Mouse (Mus musculus) cortical plate, adult 2 months (tissue): ENCODE measurements around the gene Dctn3. TPM values are rescaled to one million over a fixed set of nuclear protein-coding genes. Genes with fewer than 3 reads are reported as not detected.
"Not testable (repeated sequence)": the region's sequence is repeated elsewhere in the genome, so short reads cannot be mapped to it uniquely, and the experiment has no call there.

Source experiments
- H3K27ac ChIP-seq: fragments of 200-500 bp; 2 replicates; pipeline ENCODE4 v1.5.1; 2012; ENCODE audit warnings: low read length, control low read depth, inconsistent platforms; ENCODE audit not compliant: insufficient read depth
- H3K4me1 ChIP-seq: fragments of 200-500 bp; 2 replicates; pipeline ENCODE4 v1.6.1; 2011; ENCODE audit warnings: low read length; ENCODE audit not compliant: control insufficient read depth, insufficient read depth
- H3K4me3 ChIP-seq: fragments of 200-500 bp; 2 replicates; pipeline ENCODE4 v1.5.1; 2011; ENCODE audit warnings: mild to moderate bottlenecking, low read length, control low read depth; ENCODE audit not compliant: insufficient read depth
- CTCF ChIP-seq: fragments of 200-500 bp; IDR thresholded peaks from 2 replicates; pipeline ENCODE4 v1.5.1; 2011; ENCODE audit warnings: mild to moderate bottlenecking, control low read depth, low read length; ENCODE audit not compliant: insufficient read depth; ENCODE audit errors: extremely low read depth
- POLR2A ChIP-seq: fragments of 200-500 bp; IDR thresholded peaks from 2 replicates; pipeline ENCODE4 v1.6.1; 2011; ENCODE audit warnings: mild to moderate bottlenecking, low read length, control low read depth; ENCODE audit not compliant: insufficient read depth; ENCODE audit errors: extremely low read depth
- polyA plus RNA-seq: library from polyadenylated mRNA; depleted of rRNA; stranded (reverse); fragments of >200 nt; gene quantifications from 2 replicates; pipeline ENCODE4 v1.2.3, GENCODE M21; 2012

The Dctn3 gene
- polyA plus RNA-seq, 1 experiment = 205 TPM

DNA sequence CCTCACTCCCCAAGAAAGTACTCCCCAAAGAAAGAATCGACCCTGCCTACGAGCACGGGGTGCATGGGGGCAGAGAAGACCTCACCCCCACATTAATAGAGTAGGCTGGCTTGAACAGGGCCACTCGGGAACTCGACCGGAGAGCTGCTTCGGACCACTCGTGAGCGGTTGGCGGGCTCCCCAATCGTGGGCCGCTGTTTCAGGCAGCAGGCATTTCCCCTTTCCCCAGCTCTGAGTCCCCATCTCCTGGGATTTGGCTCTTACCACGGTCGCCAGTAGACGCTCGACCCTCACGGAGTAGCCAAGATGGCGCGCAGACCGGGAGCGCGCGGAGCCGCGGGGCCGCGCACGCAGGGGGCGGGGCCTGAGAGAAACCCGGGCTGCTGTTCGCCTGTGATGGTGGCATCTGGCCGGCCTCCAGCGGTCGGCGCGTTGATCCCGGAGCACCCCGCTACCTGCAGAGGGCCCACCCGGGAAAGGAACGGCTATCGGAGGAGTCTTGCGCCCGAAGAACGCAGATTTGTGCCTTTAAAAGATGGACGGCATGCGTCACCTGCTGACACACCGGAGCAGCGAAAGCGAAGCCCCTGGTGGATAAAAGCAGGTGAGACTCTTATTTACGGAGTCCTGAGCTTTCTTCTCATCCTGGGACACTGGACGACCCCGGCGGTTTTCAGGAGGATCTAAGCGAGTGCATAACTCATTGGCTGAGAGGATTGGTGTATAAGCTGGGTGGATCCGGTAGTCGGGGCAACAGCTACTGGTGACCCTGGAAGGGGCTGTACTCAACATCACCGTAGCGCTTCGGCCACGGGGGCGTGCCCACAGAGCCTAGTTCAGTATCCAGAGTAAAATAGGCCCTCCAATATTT lies 9.5 kb downstream of the Dctn3 start, which contains the start of gene Rpp25l:
Gene Rpp25l, minus strand, starts transcription at position 338 of the 871 bp plus-strand sequence.
- peak within 1 kb of the TSS; percentile 74 for H3K27ac ChIP-seq
- H3K4me1 ChIP-seq = peaks cover 4% of the 10 kb centered on the region; the same call in 1 of the 2 replicates
- peak within 1 kb of the TSS; percentile 85 for H3K4me3 ChIP-seq
- TF ChIP-seq POLR2A (peak; percentile 71; the same call in 1 of the 2 replicates), CTCF (no peak)

DNA sequence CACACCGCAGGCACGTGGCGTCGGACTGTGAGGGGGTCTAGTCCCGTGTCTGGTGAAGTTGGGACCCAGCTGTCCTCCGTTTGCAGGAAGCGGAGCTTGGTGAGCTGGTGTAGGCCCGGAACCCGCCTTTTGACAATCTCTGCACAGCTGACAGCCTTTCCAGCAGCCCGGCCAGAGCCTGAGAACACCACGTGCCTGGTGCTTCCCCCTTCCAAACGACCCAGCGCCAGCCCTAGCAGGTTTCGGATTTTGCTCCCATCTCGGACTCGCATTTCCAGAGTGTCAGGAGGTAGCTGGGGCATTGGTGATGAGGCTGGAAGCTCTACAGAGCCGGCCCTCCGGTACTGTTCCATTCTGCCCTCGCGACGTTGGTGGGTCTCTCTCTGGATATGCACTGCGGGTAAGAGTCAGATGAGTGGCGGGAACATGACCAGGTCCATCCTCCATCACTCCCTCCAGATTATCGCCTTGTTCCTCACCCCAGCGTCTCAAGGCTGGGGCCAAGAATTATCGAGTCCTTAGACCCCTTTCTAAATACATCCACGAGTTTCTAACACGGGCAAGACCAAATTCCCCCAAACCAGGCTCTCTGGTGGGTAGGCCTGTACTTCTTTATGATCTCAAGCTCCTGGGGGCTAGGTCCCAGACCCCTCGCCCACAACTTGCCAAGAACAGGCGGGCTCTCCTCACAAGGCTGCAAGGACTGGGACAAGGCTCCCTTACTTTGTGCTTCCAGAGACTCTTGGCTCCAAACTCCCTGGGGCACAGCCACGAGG lies 10.4 kb downstream of the Dctn3 start:
- H3K27ac ChIP-seq = no peak overlapping the region; the same call in 1 of the 2 replicates
- TF ChIP-seq CTCF = no peak
- no peak for TF ChIP-seq POLR2A
- peak overlapping the region; percentile 85 for H3K4me3 ChIP-seq
- H3K4me1 ChIP-seq = peaks cover 4% of the 10 kb centered on the region; the same call in 1 of the 2 replicates

DNA sequence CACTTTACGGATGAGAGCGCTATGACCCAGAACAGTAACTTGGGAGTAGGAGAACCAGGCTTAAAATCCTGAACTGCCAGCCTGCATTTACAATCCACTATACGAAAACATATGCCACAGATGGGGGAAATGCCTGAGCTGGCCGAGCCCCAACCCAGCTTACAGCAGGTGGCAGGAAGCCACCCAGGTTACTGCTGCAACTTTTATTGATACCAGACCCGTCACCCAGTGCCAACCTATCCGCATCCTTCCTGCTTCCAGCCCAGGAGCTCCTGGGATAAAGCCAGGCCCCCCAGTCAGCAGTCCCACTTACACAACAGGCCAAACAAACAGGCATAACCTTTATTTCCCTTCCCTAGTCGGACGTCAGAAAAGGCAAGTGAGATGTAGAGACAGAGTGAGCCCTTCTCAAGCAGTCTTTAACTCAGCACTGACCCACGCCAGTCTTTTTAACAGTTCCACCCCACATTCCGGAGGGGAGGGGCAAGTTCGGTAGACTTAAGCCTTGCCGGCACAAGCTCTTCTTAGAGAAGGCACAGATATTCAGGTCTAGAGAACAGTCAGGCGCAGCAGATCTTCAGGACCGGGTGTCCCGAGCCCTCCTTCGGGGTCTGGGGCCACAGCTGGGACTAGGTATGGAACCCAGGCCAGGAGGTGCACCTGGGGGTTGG lies 11.1 kb downstream of the Dctn3 start:
- Histone ChIP-seq H3K27ac (no peak overlapping the region), H3K4me3 (peak overlapping the region; percentile 85; the same call in 1 of the 2 replicates), H3K4me1 (peaks cover 6% of the 10 kb centered on the region; the same call in 1 of the 2 replicates)
- no peak for TF ChIP-seq CTCF
- TF ChIP-seq POLR2A = no peak

DNA sequence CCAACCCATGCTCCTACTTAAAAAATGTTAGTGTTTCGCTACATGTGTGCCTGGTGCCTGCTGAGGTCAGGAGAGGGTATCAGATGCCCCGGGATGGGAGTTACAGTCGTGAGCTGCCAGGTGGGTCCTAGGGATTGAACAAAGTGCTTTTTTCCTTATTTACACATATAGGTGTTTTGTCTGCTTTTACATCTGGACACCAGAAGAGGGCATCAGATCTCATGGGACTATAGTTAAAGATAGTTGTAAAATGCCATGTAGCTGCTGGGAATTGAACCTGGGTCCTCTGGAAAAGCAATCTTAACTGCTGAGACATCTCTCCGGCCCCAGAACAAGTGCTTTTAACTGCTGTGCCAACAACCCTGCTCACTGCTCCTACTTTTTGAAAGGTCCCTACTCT lies 12.7 kb downstream of the Dctn3 start:
- H3K27ac ChIP-seq = no peak overlapping the region
- peaks cover 7% of the 10 kb centered on the region; the same call in 1 of the 2 replicates for H3K4me1 ChIP-seq
- no peak for TF ChIP-seq POLR2A
- TF ChIP-seq CTCF = no peak
- H3K4me3 ChIP-seq = no peak overlapping the region

DNA sequence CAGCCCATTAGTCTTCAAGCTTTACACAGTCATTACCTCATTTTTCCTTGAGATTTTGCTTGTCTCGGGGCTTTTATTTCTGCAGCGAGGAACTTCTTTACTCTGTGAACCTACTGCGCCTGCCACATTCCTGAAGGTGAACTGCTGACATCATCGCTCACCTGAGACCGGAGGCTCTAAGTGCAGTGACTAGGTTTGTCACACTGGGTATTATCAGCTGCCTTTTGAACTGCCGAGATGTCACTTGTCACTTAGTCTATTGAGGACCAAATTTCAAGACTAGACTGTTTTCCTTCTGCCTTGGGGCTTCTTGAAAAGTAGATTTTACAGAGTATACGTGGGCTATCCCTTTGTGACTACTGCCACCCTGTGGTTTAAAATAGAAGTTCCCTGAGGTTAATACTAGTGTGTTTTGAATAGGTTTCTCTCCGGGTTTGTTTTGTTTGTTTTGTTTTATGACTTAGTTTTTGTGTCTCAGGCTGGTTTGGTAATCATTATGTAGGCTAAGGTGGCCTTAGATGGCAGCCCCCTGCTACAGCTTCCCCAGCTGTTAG lies 14.7 kb downstream of the Dctn3 start:
- TF ChIP-seq POLR2A = no peak
- TF ChIP-seq CTCF = peak; percentile 15; the same call in 1 of the 2 replicates
- peaks cover 7% of the 10 kb centered on the region; the same call in 1 of the 2 replicates for H3K4me1 ChIP-seq
- no peak overlapping the region for H3K27ac ChIP-seq
- no peak overlapping the region for H3K4me3 ChIP-seq

DNA sequence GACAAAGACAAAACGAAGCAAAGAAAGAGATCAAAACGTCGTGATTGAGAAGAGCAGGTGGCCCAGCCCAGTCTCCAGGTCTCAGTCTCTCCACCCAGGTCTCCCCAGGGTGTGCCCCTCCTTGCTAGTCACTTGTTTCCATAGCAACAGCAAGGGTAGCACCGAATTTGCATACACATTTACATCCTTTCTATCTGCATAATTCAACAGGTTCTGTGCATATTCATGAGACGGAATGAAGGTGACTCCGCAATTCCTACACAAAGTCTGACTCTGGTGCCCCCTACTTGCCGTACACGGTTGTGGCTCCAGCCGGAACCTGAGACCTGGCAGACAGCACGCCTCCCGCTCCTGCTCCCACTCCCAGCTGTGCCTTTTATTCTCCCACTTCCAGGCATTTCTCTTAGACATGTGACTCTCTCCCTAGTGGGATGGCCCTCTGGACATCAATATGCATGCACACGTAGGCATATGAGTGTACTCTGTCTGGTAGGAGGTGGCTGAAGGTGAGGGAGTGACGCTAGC lies 15.9 kb downstream of the Dctn3 start:
- no peak overlapping the region for H3K27ac ChIP-seq

DNA sequence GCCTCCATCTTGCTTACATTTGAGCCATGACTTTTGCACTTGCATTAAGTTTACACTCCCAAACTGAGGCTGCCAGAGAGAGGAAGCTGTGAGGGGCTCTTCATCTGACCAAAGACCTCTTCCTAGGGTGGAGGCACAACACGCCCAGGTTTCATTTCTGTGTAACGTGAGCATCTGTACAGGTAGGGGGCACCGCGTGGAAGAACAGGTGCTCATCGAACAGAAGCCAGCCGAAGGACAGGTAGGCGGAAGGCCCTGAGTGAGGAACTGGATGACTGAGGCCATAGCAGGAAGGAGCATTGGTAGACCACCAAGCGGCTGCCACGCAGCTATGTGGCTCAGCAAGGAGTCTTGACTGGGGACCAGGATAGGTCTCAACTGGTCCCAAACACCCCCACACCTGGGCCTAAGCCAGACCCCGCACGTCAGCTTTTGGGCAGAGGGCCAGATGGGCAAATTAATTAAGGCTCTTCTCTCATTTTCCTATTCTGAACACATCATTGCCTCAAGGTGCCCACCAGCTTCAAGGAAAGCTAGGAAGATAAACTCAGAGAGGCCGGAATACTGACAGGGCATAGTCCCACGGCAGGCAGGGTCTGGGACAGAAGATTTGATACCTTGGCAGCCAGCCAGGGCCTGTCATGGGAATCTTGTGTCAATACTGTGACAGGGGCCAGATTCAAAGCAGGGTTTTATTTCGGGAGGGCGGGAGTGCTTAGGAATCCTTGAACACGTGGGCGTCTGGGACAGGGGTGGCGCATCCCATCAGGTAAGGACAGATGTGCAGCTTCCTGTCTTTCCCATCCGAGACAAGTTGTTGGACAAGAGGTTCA lies 16.8 kb downstream of the Dctn3 start:
- Histone ChIP-seq H3K27ac (no peak overlapping the region), H3K4me3 (no peak overlapping the region), H3K4me1 (0 out of 2 replicates have a peak, but pooled peaks cover 3% of the 10 kb centered on the region)
- no peak for TF ChIP-seq CTCF
- TF ChIP-seq POLR2A = no peak

More for the DNA sequence above, 15.9 kb downstream of the Dctn3 start:
- TF ChIP-seq POLR2A = no peak
- peak; percentile 67 for TF ChIP-seq CTCF
- H3K4me1 ChIP-seq = peaks cover 5% of the 10 kb centered on the region; the same call in 1 of the 2 replicates
- H3K4me3 ChIP-seq = no peak overlapping the region

DNA sequence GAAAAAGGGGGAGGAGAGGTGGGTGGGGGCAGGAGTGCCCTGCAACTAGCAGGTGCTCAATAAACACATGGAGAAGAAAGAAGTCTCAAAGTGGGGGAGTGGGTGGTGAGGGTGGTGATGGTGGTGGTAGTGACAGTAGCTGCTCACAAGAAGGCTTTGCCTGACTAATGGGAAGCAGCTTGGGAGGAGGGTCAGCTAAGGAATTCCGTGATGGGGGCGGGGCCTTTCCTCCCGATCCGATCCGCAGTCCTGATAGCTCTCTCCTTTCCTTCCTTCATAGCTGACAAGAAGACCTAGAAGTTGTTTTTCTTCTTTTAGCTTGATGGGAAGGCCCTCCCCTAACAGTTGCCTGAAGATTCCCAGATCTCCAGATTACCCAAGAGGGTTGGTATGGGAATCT lies 18.3 kb downstream of the Dctn3 start:
- H3K27ac ChIP-seq = no peak overlapping the region
- no peak overlapping the region for H3K4me3 ChIP-seq
- H3K4me1 ChIP-seq = 0 out of 2 replicates have a peak, but pooled peaks cover 3% of the 10 kb centered on the region
- no peak for TF ChIP-seq POLR2A
- TF ChIP-seq CTCF = no peak

DNA sequence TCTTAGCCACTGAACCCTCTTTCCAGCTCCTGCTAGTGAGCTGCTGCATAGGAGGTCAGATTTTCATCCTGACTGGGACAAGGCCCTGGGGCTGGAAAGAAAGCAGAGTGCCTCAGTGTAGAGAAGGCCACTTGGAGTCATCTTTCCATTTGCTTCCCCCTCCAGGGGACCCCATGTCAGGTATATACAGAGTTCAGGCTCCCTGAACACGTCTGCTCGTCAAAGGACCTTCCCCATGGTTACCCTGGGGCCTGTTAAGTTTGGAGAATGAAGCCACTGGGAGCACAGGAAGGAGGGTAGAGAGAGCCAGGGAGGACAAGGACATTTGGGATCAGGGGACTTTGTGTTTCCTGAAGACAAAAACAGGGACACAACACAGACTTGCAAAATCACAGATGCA lies 20.7 kb downstream of the Dctn3 start:
- not testable (repeated sequence) for H3K27ac ChIP-seq, H3K4me3 ChIP-seq, H3K4me1 ChIP-seq

DNA sequence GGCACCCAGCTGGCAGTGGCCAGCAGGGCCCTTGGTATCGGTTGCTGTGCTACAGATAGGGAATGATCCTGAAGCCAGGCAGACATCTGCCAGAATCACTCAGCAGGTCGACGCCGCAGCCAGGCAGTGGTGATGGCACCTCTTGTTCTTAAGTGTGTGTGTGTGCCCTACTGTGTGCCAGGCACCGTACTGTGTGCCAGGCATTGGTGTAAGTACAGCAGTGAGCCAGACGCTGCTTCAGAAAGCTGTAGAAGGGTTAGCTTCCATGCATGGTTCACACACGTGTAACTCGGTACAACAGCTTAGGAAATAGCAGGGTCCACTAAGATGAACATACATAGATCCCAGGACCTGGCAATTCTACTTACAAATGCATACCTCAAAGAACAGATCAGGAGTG lies 22.7 kb downstream of the Dctn3 start:
- H3K4me3 ChIP-seq, H3K4me1 ChIP-seq, H3K27ac ChIP-seq: not testable (repeated sequence)

DNA sequence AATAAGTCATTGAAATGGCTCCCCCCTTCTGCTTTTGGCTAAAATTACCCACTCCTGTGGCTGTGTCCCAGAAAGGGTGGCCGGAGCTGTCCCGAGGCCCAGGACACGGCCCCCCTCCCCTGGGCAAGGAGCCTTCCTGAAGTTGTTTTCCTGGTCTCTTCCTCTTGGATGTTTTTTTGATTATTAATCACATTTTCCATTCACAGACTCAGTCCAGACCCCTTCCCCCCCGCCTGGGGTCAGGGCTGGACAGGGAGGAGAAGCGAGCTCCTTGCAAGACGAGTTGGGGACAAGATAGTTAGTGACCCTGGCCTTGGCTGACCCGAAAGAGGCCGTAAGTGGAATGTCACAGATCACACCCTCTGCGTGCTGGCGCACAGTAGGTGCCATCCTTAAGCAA lies 23.2 kb downstream of the Dctn3 start, which contains the start of gene Il11ra1:
Gene Il11ra1, plus strand, starts transcription at position 207 of the 400 bp plus-strand sequence.
- H3K4me3 ChIP-seq, H3K27ac ChIP-seq, H3K4me1 ChIP-seq: not testable (repeated sequence)
